Mouse (Mus musculus) heart, embryonic 16.5 days (tissue): ENCODE measurements around the gene Pram1. TPM values are rescaled to one million over a fixed set of nuclear protein-coding genes. Genes with fewer than 3 reads are reported as not detected.
A peak's percentile ranks its signal among the peaks of the same experiment; 100 is the strongest.

ENCODE experiments used
- ATAC-seq: fragments of 200-750 bp; cut with Nextera tagmentation; replicated peaks from 2 replicates; pipeline ENCODE4 v1.8.0; 2017; ENCODE audit warnings: moderate number of reproducible peaks; ENCODE audit not compliant: insufficient read depth, low FRiP score; ENCODE audit errors: extremely low read depth
- H3K27ac ChIP-seq: fragments of 300-500 bp; sonication (generic); 2 replicates; pipeline ENCODE4 v1.5.1; 2014; ENCODE audit warnings: mild to moderate bottlenecking, low read length, control low read depth, moderate library complexity
- H3K27me3 ChIP-seq: fragments of 300-500 bp; sonication (generic); 2 replicates; pipeline ENCODE4 v1.6.1; 2014; ENCODE audit warnings: low read length, mixed read lengths; ENCODE audit not compliant: control insufficient read depth, insufficient read depth
- H3K36me3 ChIP-seq: fragments of 300-500 bp; sonication (generic); 2 replicates; pipeline ENCODE4 v1.6.1; 2014; ENCODE audit not compliant: control insufficient read depth, insufficient read depth
- H3K4me1 ChIP-seq: fragments of 300-500 bp; sonication (generic); 2 replicates; pipeline ENCODE4 v1.6.1; 2014; ENCODE audit warnings: low read length, mixed read lengths; ENCODE audit not compliant: control insufficient read depth, insufficient read depth
- H3K4me2 ChIP-seq: fragments of 300-500 bp; sonication (generic); 2 replicates; pipeline ENCODE4 v1.6.1; 2014; ENCODE audit warnings: low read depth, mild to moderate bottlenecking, control low read depth, low read length
- H3K4me3 ChIP-seq: fragments of 300-500 bp; sonication (generic); 2 replicates; pipeline ENCODE4 v1.5.1; 2014; ENCODE audit warnings: mild to moderate bottlenecking, control low read depth, low read length
- H3K9ac ChIP-seq: fragments of 300-500 bp; sonication (generic); 2 replicates; pipeline ENCODE4 v1.6.1; 2014; ENCODE audit warnings: low read length, control low read depth
- H3K9me3 ChIP-seq: fragments of 300-500 bp; sonication (generic); replicated peaks from 2 replicates; pipeline ENCODE4 v1.6.1; 2016; ENCODE audit warnings: low read length; ENCODE audit not compliant: control insufficient read depth
- WGBS: fragments of 180-500 bp; shearing (Covaris S2); extraction: QIAGEN DNeasy Blood & Tissue Kit; methylation state at CpG from one replicate; pipeline ENCODE4 v1.1.7; 2014; 5-methylcytosine and 5-hydroxymethylcytosine counted together
- polyA plus RNA-seq: library from polyadenylated mRNA; unstranded; fragments of >200 nt; fragmentation: Nextera tagmentation; extraction: Ambion mirVana; gene quantifications from 2 replicates; pipeline ENCODE4 v1.2.1, GENCODE M21; 2015

Gene Pram1
- polyA plus RNA-seq, 1 experiment from 2014 or later = 0.49 TPM

DNA sequence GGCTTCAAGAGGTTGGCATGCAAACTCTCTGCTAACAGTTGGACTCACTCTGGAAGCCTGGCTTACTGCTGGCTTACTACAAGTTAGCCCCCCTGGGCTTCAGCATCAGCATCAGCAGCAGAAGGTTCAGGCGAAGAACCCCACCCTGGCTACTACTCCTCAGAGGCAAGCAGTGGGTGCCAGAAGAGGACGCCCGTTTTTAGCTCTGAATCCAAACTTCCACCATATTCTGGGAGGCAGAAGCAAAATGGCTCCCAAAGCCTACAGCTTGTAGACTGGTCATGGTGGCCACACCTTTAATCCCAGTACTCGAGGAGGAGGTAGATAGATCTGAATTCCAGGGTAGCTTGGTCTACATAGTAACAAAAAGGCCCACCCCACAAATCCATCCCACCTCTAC is 6.2 kb downstream of the Pram1 start:
- Histone ChIP-seq H3K4me1 (0 out of 2 replicates have a peak, but pooled peaks cover 4% of the 10 kb centered on the region), H3K36me3 (peaks cover 47% of the 10 kb centered on the region), H3K27ac (no peak overlapping the region), H3K27me3 (no peaks in the 10 kb centered on the region), H3K4me3 (no peak overlapping the region), H3K4me2 (no peak overlapping the region), H3K9ac (no peak overlapping the region), H3K9me3 (no peaks in the 10 kb centered on the region)
- WGBS = 90% methylated on average over 4 of the region's 4 CpGs
- no peak for ATAC-seq

GRCm38 (mm10) chr17:33645073-33645472 is 7.2 kb downstream of the Pram1 start:
- H3K9ac ChIP-seq = no peak overlapping the region
- WGBS = 80% methylated on average over 8 of the region's 8 CpGs
- H3K4me1 ChIP-seq = 0 out of 2 replicates have a peak, but pooled peaks cover 4% of the 10 kb centered on the region
- H3K4me3 ChIP-seq = no peak overlapping the region
- H3K27ac ChIP-seq = no peak overlapping the region
- peak; percentile 25; the same call in 1 of the 2 replicates for ATAC-seq
- peaks cover 57% of the 10 kb centered on the region for H3K36me3 ChIP-seq
- H3K4me2 ChIP-seq = no peak overlapping the region
- H3K27me3 ChIP-seq = no peaks in the 10 kb centered on the region
- H3K9me3 ChIP-seq = no peaks in the 10 kb centered on the region

DNA sequence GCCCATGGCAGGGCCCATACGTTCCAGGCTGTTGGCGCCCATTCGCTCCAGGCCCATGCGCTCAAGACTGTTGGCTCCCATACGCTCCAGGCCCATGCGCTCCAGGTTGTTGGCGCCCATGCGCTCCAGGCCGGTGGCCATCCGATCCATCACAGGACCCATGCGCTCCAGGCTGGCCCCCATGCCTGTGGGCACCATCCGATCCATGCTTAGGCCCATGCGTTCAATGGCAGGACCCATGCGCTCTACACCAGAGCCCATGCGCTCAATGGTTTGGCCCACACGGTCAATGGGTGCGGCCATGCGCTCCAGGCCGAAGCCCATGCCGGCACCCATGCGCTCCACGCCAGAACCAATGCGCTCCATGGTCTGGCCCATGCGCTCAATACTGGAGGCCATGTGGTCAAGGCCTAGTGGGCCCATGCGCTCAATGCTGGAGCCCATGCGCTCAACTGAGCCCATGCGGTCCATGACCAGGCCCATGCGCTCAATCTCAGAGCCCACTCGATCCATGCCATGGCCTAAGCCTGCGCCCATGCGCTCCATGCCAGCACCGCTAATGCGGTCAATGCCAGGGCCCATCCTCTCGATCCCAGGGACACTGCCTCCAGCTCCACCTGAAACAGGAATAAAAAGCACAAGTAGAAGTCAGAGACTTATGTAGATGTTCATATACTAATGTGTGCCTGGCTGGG is 12.1 kb downstream of the Pram1 start:
- Histone ChIP-seq H3K27ac (no peak overlapping the region), H3K36me3 (peaks cover 80% of the 10 kb centered on the region), H3K4me2 (no peak overlapping the region), H3K4me3 (no peak overlapping the region), H3K9ac (no peak overlapping the region), H3K27me3 (no peaks in the 10 kb centered on the region), H3K4me1 (0 out of 2 replicates have a peak, but pooled peaks cover 4% of the 10 kb centered on the region), H3K9me3 (no peaks in the 10 kb centered on the region)
- 97% methylated on average over 34 of the region's 34 CpGs for WGBS
- no peak for ATAC-seq

DNA sequence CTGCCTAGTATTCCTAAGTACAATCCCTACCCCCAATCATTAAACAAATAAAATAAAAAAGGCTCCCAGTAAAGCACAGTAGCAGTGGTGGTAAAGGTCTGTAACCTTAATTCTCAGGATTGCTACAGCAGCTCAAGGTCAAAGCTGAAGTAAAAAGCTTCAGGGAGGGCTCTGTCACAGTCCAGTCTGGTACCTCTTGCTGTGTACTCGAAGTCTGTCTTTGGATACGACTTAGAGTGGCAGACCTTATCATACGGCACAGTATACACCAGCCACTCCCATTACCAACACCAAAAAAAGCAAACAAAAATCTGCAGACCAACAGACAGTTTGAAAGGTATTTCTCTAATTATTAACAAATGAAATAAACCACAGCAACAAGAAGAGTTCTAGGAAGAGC is 29.0 kb downstream of the Pram1 start:
- Histone ChIP-seq H3K27me3 (no peaks in the 10 kb centered on the region), H3K27ac (peak overlapping the region; percentile 51; the same call in 1 of the 2 replicates), H3K9ac (no peak overlapping the region), H3K4me3 (no peak overlapping the region), H3K9me3 (no peaks in the 10 kb centered on the region), H3K4me2 (no peak overlapping the region), H3K4me1 (0 out of 2 replicates have a peak, but pooled peaks cover 5% of the 10 kb centered on the region), H3K36me3 (peaks cover 38% of the 10 kb centered on the region)
- WGBS = 42% methylated on average over 3 of the region's 3 CpGs
- no peak for ATAC-seq

DNA sequence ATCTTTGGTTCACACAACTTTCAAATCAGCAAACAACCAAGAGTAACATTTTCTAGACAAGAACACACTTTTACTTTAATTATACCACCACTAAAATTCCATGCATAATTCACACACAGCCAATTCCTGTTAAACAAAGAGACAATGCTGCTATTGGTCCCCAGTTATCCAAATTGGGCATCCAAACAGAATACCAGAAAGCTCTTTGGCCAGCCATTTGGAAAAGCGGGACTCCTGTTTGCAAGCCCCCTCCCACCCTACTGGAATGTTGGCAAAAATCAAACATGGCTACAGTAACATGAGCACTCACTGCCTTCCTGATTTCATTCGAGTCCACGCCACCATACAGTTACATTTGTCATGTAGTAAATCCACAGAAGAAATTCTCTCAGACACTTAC is 31.8 kb downstream of the Pram1 start:
- no peak for ATAC-seq
- no peak overlapping the region for H3K4me2 ChIP-seq
- no peaks in the 10 kb centered on the region for H3K9me3 ChIP-seq
- H3K4me3 ChIP-seq = no peak overlapping the region
- H3K27me3 ChIP-seq = no peaks in the 10 kb centered on the region
- H3K27ac ChIP-seq = no peak overlapping the region
- 87% methylated on average over 3 of the region's 3 CpGs for WGBS
- no peak overlapping the region for H3K9ac ChIP-seq
- H3K4me1 ChIP-seq = 0 out of 2 replicates have a peak, but pooled peaks cover 5% of the 10 kb centered on the region
- H3K36me3 ChIP-seq = peaks cover 22% of the 10 kb centered on the region

GRCm38 (mm10) chr17:33673837-33674236 is 36.0 kb downstream of the Pram1 start:
- H3K4me3 ChIP-seq = no peak overlapping the region
- no peak overlapping the region for H3K27ac ChIP-seq
- peaks cover 16% of the 10 kb centered on the region for H3K4me1 ChIP-seq
- ATAC-seq = no peak
- peaks cover 14% of the 10 kb centered on the region for H3K36me3 ChIP-seq
- H3K4me2 ChIP-seq = no peak overlapping the region
- H3K27me3 ChIP-seq = no peaks in the 10 kb centered on the region
- H3K9me3 ChIP-seq = no peaks in the 10 kb centered on the region
- H3K9ac ChIP-seq = no peak overlapping the region
- WGBS = 83% methylated on average over 1 of the region's 1 CpGs

DNA sequence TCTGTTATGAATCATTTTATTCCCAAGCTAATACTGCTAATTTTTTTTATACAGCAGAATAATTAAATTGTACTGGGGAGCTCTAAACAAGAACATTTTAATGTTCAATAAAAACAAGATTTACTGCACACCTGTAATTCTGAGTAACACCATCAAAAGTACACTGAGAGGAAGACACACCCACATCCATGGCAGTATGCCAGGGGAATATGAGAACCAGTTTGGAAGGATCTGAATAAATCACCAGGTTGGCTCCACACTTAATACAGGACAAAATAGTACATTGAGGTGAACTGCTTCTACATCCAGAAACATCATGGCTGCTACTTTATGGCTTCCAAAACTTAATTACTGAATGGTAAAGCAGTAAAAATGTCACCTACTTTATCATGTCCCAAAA is 37.6 kb downstream of the Pram1 start:
- H3K27ac ChIP-seq = no peak overlapping the region
- no peaks in the 10 kb centered on the region for H3K27me3 ChIP-seq
- H3K9me3 ChIP-seq = no peaks in the 10 kb centered on the region
- ATAC-seq = no peak
- H3K4me2 ChIP-seq = no peak overlapping the region
- no peak overlapping the region for H3K4me3 ChIP-seq
- H3K36me3 ChIP-seq = peaks cover 14% of the 10 kb centered on the region
- H3K4me1 ChIP-seq = peaks cover 24% of the 10 kb centered on the region
- H3K9ac ChIP-seq = no peak overlapping the region

GRCm38 (mm10) chr17:33676086-33676485 is 38.2 kb downstream of the Pram1 start:
- H3K27ac ChIP-seq = no peak overlapping the region
- H3K4me1 ChIP-seq = peaks cover 25% of the 10 kb centered on the region
- H3K27me3 ChIP-seq = no peaks in the 10 kb centered on the region
- no peak overlapping the region for H3K4me3 ChIP-seq
- H3K9ac ChIP-seq = no peak overlapping the region
- H3K4me2 ChIP-seq = no peak overlapping the region
- H3K9me3 ChIP-seq = no peaks in the 10 kb centered on the region
- 93% methylated on average over 2 of the region's 2 CpGs for WGBS
- H3K36me3 ChIP-seq = peaks cover 14% of the 10 kb centered on the region
- ATAC-seq = no peak

- H3K27ac ChIP-seq = no peak overlapping the region
- peaks cover 43% of the 10 kb centered on the region for H3K4me1 ChIP-seq
- peaks cover 14% of the 10 kb centered on the region for H3K36me3 ChIP-seq
- no peaks in the 10 kb centered on the region for H3K27me3 ChIP-seq
- no peak overlapping the region for H3K9ac ChIP-seq
- H3K9me3 ChIP-seq = no peaks in the 10 kb centered on the region
- H3K4me3 ChIP-seq = no peak overlapping the region
- no peak overlapping the region for H3K4me2 ChIP-seq
- no peak for ATAC-seq
Observed at GRCm38 (mm10) chr17:33678771-33679170, 40.9 kb downstream of the Pram1 start.
